Mouse (Mus musculus) heart, postnatal 0 days (tissue): ENCODE results near the gene Ccr7. TPM values are rescaled to one million over a fixed set of nuclear protein-coding genes. Genes with fewer than 3 reads are reported as not detected.

Source experiments
- ATAC-seq: fragments of 200-750 bp; cut with Nextera tagmentation; 2 replicates; pipeline ENCODE4 v1.8.0; 2017; ENCODE audit warnings: low read depth, moderate number of reproducible peaks, moderate library complexity; ENCODE audit not compliant: insufficient read depth
- DNase-seq: peaks from one replicate; pipeline ENCODE4 v3.0.0-alpha.2; 2016; ENCODE audit warnings: low spot score
- H3K27ac ChIP-seq: fragments of 300-500 bp; sonication (generic); 2 replicates; pipeline ENCODE4 v1.5.1; 2014; ENCODE audit warnings: low read depth, mild to moderate bottlenecking
- H3K27me3 ChIP-seq: fragments of 300-500 bp; sonication (generic); 2 replicates; pipeline ENCODE4 v1.6.1; 2014; ENCODE audit warnings: low read length, mixed read lengths; ENCODE audit not compliant: control insufficient read depth, insufficient read depth
- H3K36me3 ChIP-seq: fragments of 300-500 bp; sonication (generic); replicated peaks from 2 replicates; pipeline ENCODE4 v1.6.1; 2014; ENCODE audit warnings: low read length, mixed read lengths; ENCODE audit not compliant: control insufficient read depth, insufficient read depth
- H3K4me1 ChIP-seq: fragments of 300-500 bp; sonication (generic); 2 replicates; pipeline ENCODE4 v1.6.1; 2014; ENCODE audit warnings: antibody characterized with exemption; ENCODE audit not compliant: control insufficient read depth, insufficient read depth
- H3K4me2 ChIP-seq: fragments of 300-500 bp; sonication (generic); 2 replicates; pipeline ENCODE4 v1.6.1; 2014; ENCODE audit warnings: low read depth, mild to moderate bottlenecking, low read length, moderate library complexity
- H3K4me3 ChIP-seq: fragments of 300-500 bp; sonication (generic); 2 replicates; pipeline ENCODE4 v1.5.1; 2014; ENCODE audit warnings: low read depth, low read length
- H3K9ac ChIP-seq: fragments of 300-500 bp; sonication (generic); replicated peaks from 2 replicates; pipeline ENCODE4 v1.6.1; 2014; ENCODE audit warnings: low read depth, low read length, mixed read lengths
- H3K9me3 ChIP-seq: fragments of 300-500 bp; sonication (generic); replicated peaks from 2 replicates; pipeline ENCODE4 v1.6.1; 2016; ENCODE audit warnings: low read length; ENCODE audit not compliant: control insufficient read depth
- CTCF ChIP-seq: IDR thresholded peaks from 2 replicates; pipeline ENCODE4 v1.5.1; 2016; ENCODE audit warnings: antibody characterized with exemption, control low read depth, low read depth
- EP300 ChIP-seq: IDR thresholded peaks from 2 replicates; pipeline ENCODE4 v1.6.1; 2016; ENCODE audit warnings: antibody characterized with exemption, low read depth
- WGBS: fragments of 180-500 bp; shearing (Covaris S2); extraction: QIAGEN DNeasy Blood & Tissue Kit; methylation state at CpG from one replicate; pipeline ENCODE4 v1.1.7; 2014; 5-methylcytosine and 5-hydroxymethylcytosine counted together
- polyA plus RNA-seq: library from polyadenylated mRNA; unstranded; fragments of >200 nt; fragmentation: Nextera tagmentation; extraction: Ambion mirVana; gene quantifications from 2 replicates; pipeline ENCODE4 v1.2.1, GENCODE M21; 2015
- total RNA-seq: library from RNA; depleted of rRNA; stranded (reverse); fragments of >200 nt; gene quantifications from 2 replicates; pipeline ENCODE4 v1.2.3, GENCODE M21; 2014; ENCODE audit warnings: low replicate concordance

Ccr7 gene
- total and polyA plus RNA-seq, 2 experiments from 2014 or later, result 0.11 to 0.73 TPM

- DNase-seq, result no peak
- Histone ChIP-seq H3K9ac (no peak overlapping the region), H3K4me2 (0 out of 2 replicates have a peak overlapping the region, but pooled peaks have one; percentile 9), H3K4me3 (no peak overlapping the region), H3K9me3 (no peaks in the 10 kb centered on the region), H3K4me1 (peaks cover 38% of the 10 kb centered on the region), H3K27ac (no peak overlapping the region), H3K36me3 (no peaks in the 10 kb centered on the region), H3K27me3 (no peaks in the 10 kb centered on the region)
- 63% methylated on average over 23 of the region's 23 CpGs for WGBS
- no peak for TF ChIP-seq CTCF
- TF ChIP-seq EP300, result no peak
- no peak for ATAC-seq
Observed at GRCm38 (mm10) chr11:99144940-99145339, 9.9 kb downstream of the Ccr7 start.

GRCm38 (mm10) chr11:99144456-99144855, 10.4 kb downstream of the Ccr7 start:
- Histone ChIP-seq H3K9me3 (no peaks in the 10 kb centered on the region), H3K4me1 (peaks cover 34% of the 10 kb centered on the region), H3K4me2 (0 out of 2 replicates have a peak overlapping the region, but pooled peaks have one; percentile 9), H3K27me3 (no peaks in the 10 kb centered on the region), H3K36me3 (no peaks in the 10 kb centered on the region), H3K27ac (no peak overlapping the region), H3K9ac (no peak overlapping the region), H3K4me3 (no peak overlapping the region)
- ATAC-seq (no peak), DNase-seq (no peak)
- WGBS, result 39% methylated on average over 5 of the region's 5 CpGs
- TF ChIP-seq CTCF, result no peak
- no peak for TF ChIP-seq EP300

GRCm38 (mm10) chr11:99143123-99144082, 11.5 kb downstream of the Ccr7 start:
- Histone ChIP-seq H3K4me1 (peaks cover 24% of the 10 kb centered on the region), H3K27ac (peak overlapping the region; percentile 20; the same call in 1 of the 2 replicates), H3K4me3 (no peak overlapping the region), H3K36me3 (no peaks in the 10 kb centered on the region), H3K27me3 (no peaks in the 10 kb centered on the region), H3K4me2 (no peak overlapping the region), H3K9ac (no peak overlapping the region), H3K9me3 (no peaks in the 10 kb centered on the region)
- TF ChIP-seq CTCF (no peak), EP300 (no peak)
- DNase-seq, result no peak
- no peak for ATAC-seq
- 61% methylated on average over 16 of the region's 16 CpGs for WGBS

- DNase-seq, result no peak
- Histone ChIP-seq H3K4me2 (no peak overlapping the region), H3K9ac (no peak overlapping the region), H3K27ac (no peak overlapping the region), H3K36me3 (no peaks in the 10 kb centered on the region), H3K4me3 (no peak overlapping the region), H3K4me1 (peaks cover 16% of the 10 kb centered on the region), H3K9me3 (no peaks in the 10 kb centered on the region), H3K27me3 (no peaks in the 10 kb centered on the region)
- no peak for ATAC-seq
- TF ChIP-seq CTCF (no peak), EP300 (no peak)
- WGBS, result 70% methylated on average over 18 of the region's 18 CpGs
Observed at GRCm38 (mm10) chr11:99142493-99143095, 12.3 kb downstream of the Ccr7 start.

- H3K9me3 ChIP-seq, result no peaks in the 10 kb centered on the region
- TF ChIP-seq EP300 (no peak), CTCF (no peak)
- H3K4me1 ChIP-seq, result peaks cover 11% of the 10 kb centered on the region
- no peaks in the 10 kb centered on the region for H3K36me3 ChIP-seq
- H3K9ac ChIP-seq, result no peak overlapping the region
- ATAC-seq, result no peak
- H3K4me2 ChIP-seq, result no peak overlapping the region
- no peak overlapping the region for H3K27ac ChIP-seq
- H3K27me3 ChIP-seq, result no peaks in the 10 kb centered on the region
- DNase-seq, result no peak
- WGBS, result 90% methylated on average over 6 of the region's 6 CpGs
- H3K4me3 ChIP-seq, result no peak overlapping the region
Observed at GRCm38 (mm10) chr11:99142046-99142445, 12.8 kb downstream of the Ccr7 start.
